Comparison of ENCODE assay signal across 8 mouse cellular contexts in genomic region chr2:130961851-130962250, GRCm38 (mm10). TPM values are rescaled to one million over a fixed set of nuclear protein-coding genes. Genes with fewer than 3 reads are reported as not detected.
A peak's percentile ranks its signal among the peaks of the same experiment; 100 is the strongest.
DNase-seq lines count a peak whose midpoint lies in the region; ATAC-seq and TF ChIP-seq lines count a peak whose summit lies in the region.

No protein-coding gene starts in this region.

- H3K36me3 ChIP-seq in heart, postnatal 0 days (replicated peaks; ENCODE audit: control insufficient read depth, insufficient read depth, low read length), result peaks cover 31% of the 10 kb centered on the region
- no peaks in the 10 kb centered on the region; a peak in 2 of 4 replicates for H3K36me3 ChIP-seq in MEL (ENCODE audit: control insufficient read depth in 1 of 2, insufficient read depth in 2 of 2, low read length in 2 of 2)
- H3K36me3 ChIP-seq in forebrain, embryonic 14.5 days (ENCODE audit: control insufficient read depth, insufficient read depth, low read length), result peaks cover 8% of the 10 kb centered on the region; the same call in 1 of the 2 replicates

- H3K79me2 ChIP-seq in MEL (ENCODE audit: control insufficient read depth, insufficient read depth, low read length, poor library complexity), result no peaks in the 10 kb centered on the region

- DNase-seq in heart, postnatal 0 days (ENCODE audit: low spot score), result peak; percentile 47
- no peak for DNase-seq in heart, adult 11 months
- DNase-seq in 3134 (ENCODE audit: extremely low read depth, insufficient read length, low spot score), result peak; percentile 6
- peak; percentile 68 for DNase-seq in MEL (ENCODE audit: low read depth, low spot score)
- peak; percentile 79 for DNase-seq in forebrain, embryonic 14.5 days (ENCODE audit: low spot score)
- DNase-seq in left cerebral cortex, postnatal 4 days, result no peak
- DNase-seq in neural tube, embryonic 10.5 days (ENCODE audit: extremely low spot score, low spot score), result no peak

- no peak overlapping the region for H3K9ac ChIP-seq in heart, postnatal 0 days (replicated peaks; ENCODE audit: low read depth, low read length)
- no peak overlapping the region for H3K9ac ChIP-seq in MEL (ENCODE audit: control insufficient read depth, low read depth, low read length, poor library complexity, severe bottlenecking)
- H3K9ac ChIP-seq in forebrain, embryonic 14.5 days (ENCODE audit: low read length), result no peak overlapping the region

- H3K4me2 ChIP-seq in heart, postnatal 0 days (ENCODE audit: low read depth, low read length), result no peak overlapping the region
- H3K4me2 ChIP-seq in forebrain, embryonic 14.5 days (ENCODE audit: low read length), result no peak overlapping the region

- peak; percentile 92 for TF ChIP-seq RAD21 in MEL (IDR thresholded peaks at IDR 0.05; ENCODE audit: low read depth, low read length)

- H3K27me3 ChIP-seq in heart, postnatal 0 days (ENCODE audit: control insufficient read depth, insufficient read depth, low read length), result no peaks in the 10 kb centered on the region
- H3K27me3 ChIP-seq in MEL (ENCODE audit: control insufficient read depth in 1 of 2, insufficient read depth in 2 of 2, low read length in 2 of 2), result no peaks in the 10 kb centered on the region
- no peaks in the 10 kb centered on the region for H3K27me3 ChIP-seq in forebrain, embryonic 14.5 days (replicated peaks; ENCODE audit: control insufficient read depth, insufficient read depth, low read length)

- no peak for ATAC-seq in heart, postnatal 0 days (ENCODE audit: insufficient read depth, low read depth)
- no peak; the same call in 1 of the 2 replicates for ATAC-seq in forebrain, embryonic 14.5 days
- 0 out of 2 replicates have a peak, but pooled peaks have one; percentile 33 for ATAC-seq in neutrophil, adult 5-6 weeks (ENCODE audit: extremely low read depth, insufficient number of reproducible peaks, low FRiP score, poor library complexity, severe bottlenecking)

- H3K4me3 ChIP-seq in heart, postnatal 0 days (ENCODE audit: low read depth, low read length), result no peak overlapping the region
- H3K4me3 ChIP-seq in MEL (ENCODE audit: control insufficient read depth in 1 of 2, insufficient read depth in 1 of 2, low read depth in 2 of 2, low read length in 2 of 2), result no peak overlapping the region
- no peak overlapping the region for H3K4me3 ChIP-seq in forebrain, embryonic 14.5 days (ENCODE audit: low read depth, low read length)

- no peaks in the 10 kb centered on the region for H3K9me3 ChIP-seq in heart, postnatal 0 days (replicated peaks; ENCODE audit: control insufficient read depth, low read length)
- H3K9me3 ChIP-seq in MEL (replicated peaks; ENCODE audit: insufficient read depth, low read length), result no peaks in the 10 kb centered on the region
- no peaks in the 10 kb centered on the region for H3K9me3 ChIP-seq in forebrain, embryonic 14.5 days (replicated peaks; ENCODE audit: control insufficient read depth, low read length)

- H3K27ac ChIP-seq in heart, postnatal 0 days (ENCODE audit: low read depth), result no peak overlapping the region
- no peak overlapping the region for H3K27ac ChIP-seq in MEL (ENCODE audit: control insufficient read depth, low read depth, low read length)
- H3K27ac ChIP-seq in forebrain, embryonic 14.5 days (ENCODE audit: low read depth, low read length), result no peak overlapping the region

- no peak for TF ChIP-seq EP300 in heart, postnatal 0 days (IDR thresholded peaks at IDR 0.05; ENCODE audit: low read depth)
- TF ChIP-seq EP300 in MEL (IDR thresholded peaks at IDR 0.05; ENCODE audit: low read depth in 1 of 2, low read length in 2 of 2), result no peak

- intact Hi-C loops in left cerebral cortex, postnatal 4 days (cut with DNase I), result no loop called here

- no peak for TF ChIP-seq POLR2A in MEL (IDR thresholded peaks at IDR 0.05; ENCODE audit: control insufficient read depth in 1 of 2, insufficient read depth in 1 of 2, low read depth in 1 of 2, low read length in 2 of 2, poor library complexity in 1 of 2)

- no peaks in the 10 kb centered on the region for H3K4me1 ChIP-seq in heart, postnatal 0 days (ENCODE audit: control insufficient read depth, insufficient read depth)
- no peaks in the 10 kb centered on the region for H3K4me1 ChIP-seq in MEL (ENCODE audit: control insufficient read depth in 1 of 2, insufficient read depth in 2 of 2, low read length in 2 of 2)
- no peaks in the 10 kb centered on the region for H3K4me1 ChIP-seq in forebrain, embryonic 14.5 days (ENCODE audit: control insufficient read depth, insufficient read depth, low read length)

- peak; percentile 67 for TF ChIP-seq CTCF in heart, postnatal 0 days (IDR thresholded peaks at IDR 0.05; ENCODE audit: low read depth)
- TF ChIP-seq CTCF in MEL (IDR thresholded peaks at IDR 0.05 in 2 of 3, conservative IDR thresholded peaks at IDR 0.05 in 1 of 3; ENCODE audit: control insufficient read depth in 1 of 3, insufficient read depth in 1 of 3, low read depth in 2 of 3, low read length in 3 of 3, poor library complexity in 1 of 3, severe bottlenecking in 1 of 3), result peak; percentile 15 to 86 (median 75); a peak in 4 of 6 replicates

TF ChIP-seq in MEL, 35 proteins besides CTCF, POLR2A, EP300 and RAD21:
- TF ChIP-seq ZC3H11A (IDR thresholded peaks at IDR 0.05; ENCODE audit: low read depth, low read length) (peak; percentile 75), POLR2AphosphoS2 (IDR thresholded peaks at IDR 0.05; ENCODE audit: low read length) (no peak), ZNF384 (IDR thresholded peaks at IDR 0.05; ENCODE audit: low read depth, low read length) (0 out of 2 replicates have a peak, but pooled peaks have one; percentile 20), MXI1 (IDR thresholded peaks at IDR 0.05; ENCODE audit: low read depth, low read length) (no peak), SMC3 (IDR thresholded peaks at IDR 0.05; ENCODE audit: low read depth, low read length) (peak; percentile 83), NELFE (IDR thresholded peaks at IDR 0.05; ENCODE audit: low read depth, low read length) (no peak), SIN3A (IDR thresholded peaks at IDR 0.05; ENCODE audit: low read length) (peak; percentile 70), POLR2AphosphoS5 (IDR thresholded peaks at IDR 0.05; ENCODE audit: borderline replicate concordance, low read depth, low read length) (no peak), E2F4 (IDR thresholded peaks at IDR 0.05; ENCODE audit: borderline replicate concordance, low read depth, low read length) (no peak)
TF ChIP-seq in MEL: peak in this region for 4.

RNA-seq across cellular contexts. Expression of gene Atrn, which starts 55.6 kb away (rescaled TPM):
- 18.5 and 20.7 TPM in 2 replicates for total RNA-seq in heart, postnatal 0 days (2014; rRNA removed; ENCODE audit: low replicate concordance)
- 3.2 and 3.3 TPM in 2 replicates for polyA plus RNA-seq in heart, postnatal 0 days (2015; fragmentation: Nextera tagmentation; extraction: Ambion mirVana)
- total RNA-seq in MEL (2012; rRNA removed), result 5.7 and 6.3 TPM in 2 replicates
- polyA plus RNA-seq in MEL (2012; ENCODE audit: insufficient read depth in 1 of 2, insufficient read length in 2 of 2, low read depth in 1 of 2, low replicate concordance in 2 of 2, missing spikeins in 1 of 2), result 10 to 100 TPM in 1 of 2 experiments, 1 to 10 TPM in 1; 9.2 to 28.2 TPM
- polyA plus RNA-seq in forebrain, embryonic 14.5 days (2014; fragmentation: Nextera tagmentation; extraction: Ambion mirVana), result 11.3 and 14.3 TPM in 2 replicates
- 24.8 and 25.7 TPM in 2 replicates for total RNA-seq in neutrophil, adult 5-6 weeks (2017)
- 10 to 100 TPM; 87.6 to 89.5 TPM for total RNA-seq in left cerebral cortex, postnatal 4 days (2021)

RNA-seq across cellular contexts. Expression of gene 4930402H24Rik, which starts 55.6 kb away (rescaled TPM):
- total RNA-seq in heart, postnatal 0 days (2014; rRNA removed; ENCODE audit: low replicate concordance), result 82.3 and 89.9 TPM in 2 replicates
- 39.5 and 41.8 TPM in 2 replicates for polyA plus RNA-seq in heart, postnatal 0 days (2015; fragmentation: Nextera tagmentation; extraction: Ambion mirVana)
- 5.4 and 6.1 TPM in 2 replicates for total RNA-seq in MEL (2012; rRNA removed)
- 1 to 10 TPM in 1 of 2 experiments, not detected in 1; 6.2 TPM for polyA plus RNA-seq in MEL (2012; ENCODE audit: insufficient read depth in 1 of 2, insufficient read length in 2 of 2, low read depth in 1 of 2, low replicate concordance in 2 of 2, missing spikeins in 1 of 2)
- 55.1 and 78.3 TPM in 2 replicates for polyA plus RNA-seq in forebrain, embryonic 14.5 days (2014; fragmentation: Nextera tagmentation; extraction: Ambion mirVana)
- 15.7 and 21.9 TPM in 2 replicates for total RNA-seq in neutrophil, adult 5-6 weeks (2017)
- 100 to 1,000 TPM; 105 to 113 TPM for total RNA-seq in left cerebral cortex, postnatal 4 days (2021)

Comparison
In these comparisons a context has a peak if more than half of its experiments do, and no peak if none do; other contexts are left out.
1. DNase-seq: peak in heart, postnatal 0 days (single experiment), 3134 (single experiment), MEL (single experiment) and forebrain, embryonic 14.5 days (single experiment); none in heart, adult 11 months (single experiment), left cerebral cortex, postnatal 4 days (single experiment) and neural tube, embryonic 10.5 days (single experiment).